Mouse (Mus musculus) hindbrain, embryonic 11.5 days (tissue): ENCODE results near the gene Metrn. TPM values are rescaled to one million over a fixed set of nuclear protein-coding genes. Genes with fewer than 3 reads are reported as not detected.

Source experiments
- ATAC-seq: fragments of 200-750 bp; cut with Nextera tagmentation; 2 replicates; pipeline ENCODE4 v1.8.0; 2017; ENCODE audit warnings: mild to moderate bottlenecking, moderate TSS enrichment, moderate library complexity; ENCODE audit not compliant: low FRiP score
- DNase-seq: peaks from one replicate; pipeline ENCODE4 v3.0.0-alpha.2; 2015; ENCODE audit warnings: low spot score
- H3K27ac ChIP-seq: fragments of 300-500 bp; sonication (generic); 2 replicates; pipeline ENCODE4 v1.5.1; 2014; ENCODE audit warnings: mild to moderate bottlenecking, low read depth, low read length
- H3K27me3 ChIP-seq: fragments of 300-500 bp; sonication (generic); 2 replicates; pipeline ENCODE4 v1.6.1; 2014; ENCODE audit warnings: mild to moderate bottlenecking, low read length, moderate library complexity, mixed read lengths; ENCODE audit not compliant: control insufficient read depth, insufficient read depth
- H3K36me3 ChIP-seq: fragments of 300-500 bp; sonication (generic); 2 replicates; pipeline ENCODE4 v1.6.1; 2014; ENCODE audit warnings: mild to moderate bottlenecking, low read length, moderate library complexity, mixed read lengths; ENCODE audit not compliant: control insufficient read depth, insufficient read depth
- H3K4me1 ChIP-seq: fragments of 300-500 bp; sonication (generic); replicated peaks from 2 replicates; pipeline ENCODE4 v1.6.1; 2014; ENCODE audit warnings: low read length, mixed read lengths; ENCODE audit not compliant: control insufficient read depth, insufficient read depth
- H3K4me2 ChIP-seq: fragments of 300-500 bp; sonication (generic); replicated peaks from 2 replicates; pipeline ENCODE4 v1.6.1; 2014; ENCODE audit warnings: mild to moderate bottlenecking, low read depth, low read length
- H3K4me3 ChIP-seq: fragments of 300-500 bp; sonication (generic); 2 replicates; pipeline ENCODE4 v1.5.1; 2014; ENCODE audit warnings: low read depth, low read length
- H3K9ac ChIP-seq: fragments of 300-500 bp; sonication (generic); 2 replicates; pipeline ENCODE4 v1.6.1; 2014; ENCODE audit warnings: low read depth, low read length
- H3K9me3 ChIP-seq: fragments of 300-500 bp; sonication (generic); 2 replicates; pipeline ENCODE4 v1.6.1; 2016; ENCODE audit warnings: low read length; ENCODE audit not compliant: control insufficient read depth
- WGBS: fragments of 180-500 bp; shearing (Covaris S2); extraction: QIAGEN DNeasy Blood & Tissue Kit; methylation state at CpG from one replicate; pipeline ENCODE4 v1.1.7; 2014; 5-methylcytosine and 5-hydroxymethylcytosine counted together
- polyA plus RNA-seq: library from polyadenylated mRNA; unstranded; fragments of >200 nt; fragmentation: Nextera tagmentation; extraction: Ambion mirVana; gene quantifications from 2 replicates; pipeline ENCODE4 v1.2.1, GENCODE M21; 2014

Metrn gene
- polyA plus RNA-seq, 1 experiment from 2014 or later: 16.9 TPM

GRCm38 (mm10) chr17:25791320-25791842, 5.6 kb downstream of the Metrn start:
- no peak for DNase-seq
- Histone ChIP-seq H3K27ac (peak overlapping the region; percentile 94; the same call in 1 of the 2 replicates), H3K9ac (peak overlapping the region; percentile 88), H3K4me3 (peak overlapping the region; percentile 78), H3K36me3 (no peaks in the 10 kb centered on the region; the same call in 1 of the 2 replicates), H3K27me3 (no peaks in the 10 kb centered on the region), H3K4me2 (peak overlapping the region; percentile 88), H3K9me3 (no peaks in the 10 kb centered on the region), H3K4me1 (peaks cover 23% of the 10 kb centered on the region)
- ATAC-seq: no peak
- 28% methylated on average over 19 of the region's 19 CpGs for WGBS

- WGBS: 90% methylated on average over 9 of the region's 9 CpGs
- H3K27me3 ChIP-seq: no peaks in the 10 kb centered on the region
- ATAC-seq: no peak
- H3K4me2 ChIP-seq: no peak overlapping the region
- no peak overlapping the region for H3K4me3 ChIP-seq
- no peak overlapping the region for H3K9ac ChIP-seq
- H3K36me3 ChIP-seq: no peaks in the 10 kb centered on the region; the same call in 1 of the 2 replicates
- DNase-seq: no peak
- no peaks in the 10 kb centered on the region for H3K9me3 ChIP-seq
- no peak overlapping the region for H3K27ac ChIP-seq
- peaks cover 13% of the 10 kb centered on the region for H3K4me1 ChIP-seq
Measured at GRCm38 (mm10) chr17:25786781-25787504, 10.0 kb downstream of the Metrn start.

GRCm38 (mm10) chr17:25786280-25786679, 10.7 kb downstream of the Metrn start, which contains the start of gene Ccdc78:
Gene Ccdc78, plus strand, starts transcription at chr17:25786580.
- DNase-seq: no peak
- WGBS: 85% methylated on average over 3 of the region's 3 CpGs

GRCm38 (mm10) chr17:25785281-25785745, 11.6 kb downstream of the Metrn start, which contains the start of gene Haghl:
Gene Haghl, minus strand, starts transcription at chr17:25785673.
- H3K36me3 ChIP-seq: no peaks in the 10 kb centered on the region; the same call in 1 of the 2 replicates

More at GRCm38 (mm10) chr17:25786280-25786679, 10.7 kb downstream of the Metrn start, which contains the start of gene Ccdc78:
- Histone ChIP-seq H3K4me3 (peak within 1 kb of the TSS; percentile 73), H3K9ac (peak within 1 kb of the TSS; percentile 67), H3K4me2 (peak within 1 kb of the TSS; percentile 74), H3K27me3 (no peaks in the 10 kb centered on the region), H3K27ac (peak within 1 kb of the TSS; percentile 84), H3K36me3 (no peaks in the 10 kb centered on the region; the same call in 1 of the 2 replicates), H3K4me1 (peaks cover 10% of the 10 kb centered on the region), H3K9me3 (no peaks in the 10 kb centered on the region)
- ATAC-seq: no peak

GRCm38 (mm10) chr17:25783861-25784574, 12.9 kb downstream of the Metrn start:
- peak overlapping the region; percentile 73 for H3K4me3 ChIP-seq
- H3K4me1 ChIP-seq: peaks cover 8% of the 10 kb centered on the region
- no peaks in the 10 kb centered on the region; the same call in 1 of the 2 replicates for H3K36me3 ChIP-seq
- WGBS: 85% methylated on average over 15 of the region's 15 CpGs
- H3K9ac ChIP-seq: peak overlapping the region; percentile 67
- ATAC-seq (no peak), DNase-seq (no peak)
- H3K9me3 ChIP-seq: no peaks in the 10 kb centered on the region
- peak overlapping the region; percentile 84; the same call in 1 of the 2 replicates for H3K27ac ChIP-seq
- peak overlapping the region; percentile 74 for H3K4me2 ChIP-seq
- H3K27me3 ChIP-seq: no peaks in the 10 kb centered on the region

More at GRCm38 (mm10) chr17:25785281-25785745, 11.6 kb downstream of the Metrn start, which contains the start of gene Haghl:
- H3K27me3 ChIP-seq: no peaks in the 10 kb centered on the region
- H3K9me3 ChIP-seq: no peaks in the 10 kb centered on the region
- WGBS: under 1% methylated on average over 23 of the region's 23 CpGs
- H3K9ac ChIP-seq: peak within 1 kb of the TSS; percentile 67
- peak within 1 kb of the TSS; percentile 74 for H3K4me2 ChIP-seq
- H3K27ac ChIP-seq: peak within 1 kb of the TSS; percentile 84
- ATAC-seq (peak; percentile 81), DNase-seq (peak; percentile 98)
- H3K4me3 ChIP-seq: peak within 1 kb of the TSS; percentile 73
- peaks cover 8% of the 10 kb centered on the region for H3K4me1 ChIP-seq

- H3K9ac ChIP-seq: no peak overlapping the region
- no peaks in the 10 kb centered on the region for H3K9me3 ChIP-seq
- 82% methylated on average over 7 of the region's 7 CpGs for WGBS
- ATAC-seq (no peak), DNase-seq (no peak)
- H3K4me2 ChIP-seq: no peak overlapping the region
- no peaks in the 10 kb centered on the region; the same call in 1 of the 2 replicates for H3K36me3 ChIP-seq
- peaks cover 8% of the 10 kb centered on the region for H3K4me1 ChIP-seq
- H3K27ac ChIP-seq: no peak overlapping the region
- H3K27me3 ChIP-seq: no peaks in the 10 kb centered on the region
- no peak overlapping the region for H3K4me3 ChIP-seq
Measured at GRCm38 (mm10) chr17:25783086-25783485, 13.8 kb downstream of the Metrn start.

- H3K36me3 ChIP-seq: no peaks in the 10 kb centered on the region
- H3K4me3 ChIP-seq: no peak overlapping the region
- DNase-seq (no peak), ATAC-seq (no peak)
- no peaks in the 10 kb centered on the region for H3K9me3 ChIP-seq
- 87% methylated on average over 6 of the region's 6 CpGs for WGBS
- H3K4me2 ChIP-seq: no peak overlapping the region
- H3K27me3 ChIP-seq: no peaks in the 10 kb centered on the region
- no peak overlapping the region for H3K27ac ChIP-seq
- H3K4me1 ChIP-seq: peaks cover 8% of the 10 kb centered on the region
- H3K9ac ChIP-seq: no peak overlapping the region
Measured at GRCm38 (mm10) chr17:25781339-25781738, 15.6 kb downstream of the Metrn start.

GRCm38 (mm10) chr17:25777948-25778347, 19.0 kb downstream of the Metrn start:
- peaks cover 4% of the 10 kb centered on the region for H3K4me1 ChIP-seq
- no peak overlapping the region for H3K4me3 ChIP-seq
- H3K9ac ChIP-seq: no peak overlapping the region
- WGBS: 91% methylated on average over 5 of the region's 5 CpGs
- H3K9me3 ChIP-seq: no peaks in the 10 kb centered on the region
- no peaks in the 10 kb centered on the region for H3K36me3 ChIP-seq
- DNase-seq (no peak), ATAC-seq (no peak)
- H3K27ac ChIP-seq: no peak overlapping the region
- H3K27me3 ChIP-seq: no peaks in the 10 kb centered on the region
- no peak overlapping the region for H3K4me2 ChIP-seq
